Mouse (Mus musculus) T-helper 1 cell (primary cell): ENCODE measurements around the gene A230050P20Rik.

Experiments
- in situ Hi-C: fragments of 300-600 bp; cut with MboI, MseI; formaldehyde crosslinking; loops from one replicate; pipeline ENCODE4 v1.15.1; 2025; ENCODE audit warnings: high pct_unique_total_duplicates

A230050P20Rik gene

DNA sequence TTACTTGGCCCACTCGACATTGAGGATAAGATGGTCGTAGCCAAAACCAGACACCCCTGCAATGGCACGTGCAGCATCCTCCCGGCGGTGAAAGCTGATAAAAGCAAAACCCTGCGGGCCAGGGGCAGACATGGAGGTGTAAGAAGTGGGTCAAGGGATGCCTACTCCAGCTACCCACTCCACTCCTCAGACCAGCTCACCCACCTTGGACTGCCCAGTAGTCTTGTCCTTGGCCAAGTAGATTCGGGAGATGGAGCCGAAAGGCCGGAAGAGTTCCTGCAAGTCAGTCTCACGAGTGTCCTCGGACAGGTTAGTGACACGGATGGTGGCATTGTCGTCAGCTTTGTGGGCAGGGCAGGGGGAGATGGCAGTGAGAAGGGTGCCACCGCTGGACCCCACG is 26.2 kb downstream of the A230050P20Rik start:
- in situ Hi-C loops: no loop called here

DNA sequence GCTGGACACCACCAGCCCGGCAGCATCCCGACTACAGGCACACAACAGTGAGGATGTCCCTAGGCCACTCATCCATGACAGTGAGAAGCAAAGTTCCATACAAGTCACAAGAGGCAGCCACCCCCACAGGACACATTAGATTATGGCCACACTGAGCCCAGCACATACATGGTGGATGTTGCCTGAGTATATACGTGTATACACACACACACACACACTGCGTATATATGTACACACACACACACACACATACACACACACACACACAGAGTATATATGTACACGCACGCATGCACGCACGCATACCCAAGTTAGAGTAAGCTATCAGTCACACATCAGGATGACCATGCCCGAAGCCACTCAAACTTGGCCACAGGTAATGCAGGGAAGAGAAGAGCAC is 26.9 kb downstream of the A230050P20Rik start:
- in situ Hi-C loops: no loop called here

DNA sequence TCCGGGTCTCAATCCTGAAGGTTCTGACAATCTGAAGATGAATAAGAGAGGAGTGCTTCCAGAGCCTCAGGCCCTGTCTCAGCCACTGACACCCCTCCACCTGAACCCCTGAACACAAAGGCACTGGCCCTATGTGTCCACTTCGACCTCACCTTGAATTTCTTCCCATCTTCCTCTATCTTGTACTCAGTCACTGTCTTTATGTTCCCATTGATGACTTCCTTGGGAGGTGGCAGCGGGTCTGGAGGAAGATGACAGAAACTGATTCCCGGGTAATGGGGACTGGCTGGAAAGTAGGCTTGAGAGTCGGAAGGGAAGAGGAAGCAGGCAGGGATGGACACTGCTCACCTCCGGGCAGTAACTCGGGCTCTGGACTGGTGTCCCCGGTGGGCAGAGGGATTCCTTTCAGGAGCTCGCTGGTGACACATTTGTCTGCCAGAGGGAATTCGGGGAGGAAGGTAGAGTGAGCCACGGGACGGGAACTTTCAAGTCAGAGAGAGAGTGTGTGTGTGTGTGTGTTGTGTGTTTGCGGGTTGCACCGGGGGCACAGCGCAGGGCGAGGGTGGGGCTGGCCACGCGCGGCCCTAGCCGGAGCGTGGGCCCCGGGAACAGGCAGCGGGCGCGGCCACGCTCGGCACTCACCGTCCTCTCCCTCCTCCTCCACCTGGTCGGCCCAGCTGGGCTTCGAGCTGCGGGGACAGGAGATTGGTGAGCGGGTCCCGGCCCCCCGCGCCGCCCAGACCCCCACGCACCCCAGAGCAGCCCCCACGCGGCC is 29.5 kb downstream of the A230050P20Rik start:
- in situ Hi-C loops: no loop called here

DNA sequence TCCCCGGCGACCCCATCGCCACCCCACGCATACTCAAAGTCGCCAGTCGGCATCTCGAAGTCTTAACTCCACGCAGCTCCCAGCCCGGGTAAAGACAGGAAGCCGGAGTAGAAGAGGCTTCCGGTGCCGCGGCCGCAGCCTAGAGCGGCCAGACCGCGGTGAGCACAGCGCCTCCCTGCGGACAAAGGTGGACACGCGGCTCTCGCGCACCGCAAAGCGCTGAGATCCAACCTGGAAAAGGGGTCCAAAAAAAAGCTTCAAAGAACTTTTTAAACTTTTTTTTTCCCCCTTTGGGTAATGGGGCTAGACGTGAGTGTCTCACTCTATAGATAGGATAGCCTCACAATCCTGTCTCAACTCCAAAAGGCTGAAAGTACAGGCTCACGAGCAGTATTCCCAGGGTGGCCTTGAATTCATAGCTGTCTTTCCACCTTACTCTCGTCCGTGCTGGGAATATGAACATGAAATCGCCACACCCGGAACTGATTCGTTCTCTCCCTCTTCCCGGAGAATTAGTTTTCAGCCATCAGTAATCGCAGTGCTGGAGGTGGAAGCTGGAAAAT is 30.1 kb downstream of the A230050P20Rik start, which contains the start of gene Eif3g:
Gene Eif3g (minus strand): TSS at position 113 of the 563 bp plus-strand sequence.
- in situ Hi-C loops: no loop called here

- in situ Hi-C loops: loop anchor here (25.0 kb wide), 1 partner anchor 1436 kb away; no protein-coding TSS in a partner anchor
Observed at GRCm38 (mm10) chr9:20901466-20902173, 33.2 kb downstream of the A230050P20Rik start.

- in situ Hi-C loops: loop anchor here (25.0 kb wide), 1 partner anchor 1435 kb away; no protein-coding TSS in a partner anchor
Observed at GRCm38 (mm10) chr9:20902174-20902491, 33.7 kb downstream of the A230050P20Rik start.

DNA sequence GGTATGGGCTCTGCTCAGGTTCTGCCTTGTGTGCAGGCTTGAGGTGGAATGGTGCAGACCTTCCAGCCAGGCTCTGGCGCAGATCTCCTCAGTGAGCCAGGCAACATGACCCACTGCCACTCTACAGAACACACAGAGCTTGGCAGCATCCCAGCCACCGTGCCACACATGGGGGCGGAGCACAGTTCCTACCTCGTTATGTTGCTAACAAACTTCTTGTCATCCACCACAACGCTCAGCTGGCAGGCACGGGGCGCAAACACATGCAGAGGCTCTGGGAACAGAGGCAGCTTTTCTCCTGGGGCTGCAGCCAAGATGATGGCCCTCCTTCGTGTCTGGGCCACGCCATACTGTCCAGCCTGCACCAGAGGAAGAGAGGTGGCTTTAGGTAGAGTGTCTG is 41.5 kb downstream of the A230050P20Rik start:
- in situ Hi-C loops: loop anchor here (5.0 to 25.0 kb wide), 2 partner anchors 82 to 1427 kb away; no protein-coding TSS in a partner anchor

DNA sequence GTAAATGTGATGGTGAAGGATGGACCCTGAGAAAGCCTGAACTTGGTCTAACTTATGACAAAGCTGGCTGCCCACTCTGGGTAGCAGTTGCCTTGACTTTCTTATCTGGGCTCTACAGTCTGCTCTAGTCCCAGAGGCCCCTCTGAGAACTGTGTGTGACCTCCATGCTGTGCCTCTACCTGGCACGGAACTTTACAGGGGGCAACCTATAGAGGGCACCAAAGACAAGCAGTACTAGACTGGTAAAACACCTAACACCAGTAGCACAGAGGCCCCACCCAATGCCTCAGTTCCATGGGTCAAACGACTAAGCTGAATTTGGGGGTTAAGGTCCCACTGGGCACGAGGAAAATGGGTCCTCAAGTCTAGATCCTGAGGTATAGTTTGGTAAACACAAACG is 47.7 kb downstream of the A230050P20Rik start:
- in situ Hi-C loops: loop anchor here (25.0 kb wide), 1 partner anchor 1421 kb away; no protein-coding TSS in a partner anchor

DNA sequence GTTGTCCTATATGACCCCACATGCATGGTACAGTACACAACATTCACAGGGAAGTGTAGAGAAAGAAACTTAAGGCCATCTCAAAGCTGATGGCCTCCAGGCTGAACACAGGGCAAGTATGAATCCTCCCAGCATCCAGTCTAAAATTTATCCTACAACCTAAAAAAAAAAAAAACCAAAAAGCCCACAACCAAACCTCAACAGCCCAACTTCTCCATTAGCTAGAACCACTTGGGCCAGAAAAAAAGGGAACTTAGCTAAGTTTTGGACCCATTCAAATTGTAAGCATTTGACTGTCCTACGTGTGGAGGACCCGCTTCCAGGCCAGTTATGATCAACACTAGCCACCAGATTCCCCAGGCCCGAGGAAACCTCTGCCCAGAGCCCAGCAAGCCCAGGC is 54.8 kb downstream of the A230050P20Rik start:
- in situ Hi-C loops: loop anchor here (10.0 to 25.0 kb wide), 2 partner anchors 812 to 1414 kb away; no protein-coding TSS in a partner anchor
